Mouse (Mus musculus): ENCODE measurements around the gene Cryz.
A peak's percentile ranks its signal among the peaks of the same experiment; 100 is the strongest.
"Not testable (repeated sequence)": the region's sequence is repeated elsewhere in the genome, so short reads cannot be mapped to it uniquely, and the experiment has no call there.

The Cryz gene

DNA sequence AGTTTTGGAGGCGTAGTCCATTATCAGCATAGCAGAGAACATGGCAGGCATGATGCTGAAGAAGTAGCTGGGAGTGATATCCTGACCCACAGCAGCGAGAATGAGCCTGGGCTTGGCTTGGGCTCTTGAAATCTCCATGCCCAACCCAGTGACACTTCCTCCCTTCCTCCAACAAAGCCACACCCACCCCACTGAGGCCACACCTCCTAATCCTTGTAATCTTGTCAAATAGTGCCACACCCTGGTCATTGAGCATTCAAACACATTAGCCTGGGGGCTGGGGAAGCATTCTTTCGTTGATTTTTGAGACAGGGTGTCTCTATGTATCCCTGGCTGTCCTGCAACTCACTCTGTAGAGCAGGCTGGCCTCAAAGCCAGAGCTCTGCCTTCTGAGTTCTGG is 15.4 kb downstream of the Cryz start:
- no peak for DNase-seq (ENCODE audit: low spot score)

DNA sequence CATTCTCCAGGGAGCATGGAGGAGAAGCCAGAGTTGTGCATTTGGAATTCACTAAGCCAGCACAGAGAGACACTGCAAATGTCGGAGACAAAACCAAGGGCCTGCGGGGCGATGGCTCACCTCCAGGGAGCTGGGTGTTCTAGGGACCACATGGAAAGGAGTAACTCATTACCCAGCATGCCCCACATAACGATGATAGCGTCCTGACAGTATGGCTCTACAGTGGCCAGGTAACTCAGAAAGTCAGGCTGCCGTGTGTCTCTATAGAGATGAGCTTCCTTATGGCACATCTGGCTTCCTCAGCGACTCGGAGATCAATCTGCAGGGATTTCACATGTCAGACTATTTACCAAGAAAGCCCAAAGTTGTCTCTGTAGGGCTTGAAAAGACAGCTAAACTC is 18.3 kb downstream of the Cryz start:
- no peak for DNase-seq (ENCODE audit: low spot score)

DNA sequence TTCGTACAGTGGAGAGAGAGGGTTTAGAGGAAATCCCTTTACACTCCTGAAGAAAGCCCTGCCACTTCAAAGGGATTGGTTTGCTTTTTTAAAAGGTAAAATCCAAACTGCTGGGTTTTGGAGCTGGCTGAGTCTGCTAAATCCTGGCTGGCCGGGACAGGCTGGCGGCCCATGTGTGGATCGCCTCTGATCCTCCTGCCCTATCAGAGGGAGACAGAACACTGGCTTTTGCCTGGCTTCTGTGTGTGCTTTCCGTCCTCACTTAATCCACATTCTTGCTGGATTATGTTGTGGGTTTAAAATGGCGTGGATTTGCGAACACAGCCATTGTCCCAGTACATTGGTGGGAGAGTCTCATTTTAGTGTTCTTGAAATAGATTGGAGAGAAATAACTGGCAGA is 18.8 kb downstream of the Cryz start:
- no peak for DNase-seq (ENCODE audit: low spot score)

DNA sequence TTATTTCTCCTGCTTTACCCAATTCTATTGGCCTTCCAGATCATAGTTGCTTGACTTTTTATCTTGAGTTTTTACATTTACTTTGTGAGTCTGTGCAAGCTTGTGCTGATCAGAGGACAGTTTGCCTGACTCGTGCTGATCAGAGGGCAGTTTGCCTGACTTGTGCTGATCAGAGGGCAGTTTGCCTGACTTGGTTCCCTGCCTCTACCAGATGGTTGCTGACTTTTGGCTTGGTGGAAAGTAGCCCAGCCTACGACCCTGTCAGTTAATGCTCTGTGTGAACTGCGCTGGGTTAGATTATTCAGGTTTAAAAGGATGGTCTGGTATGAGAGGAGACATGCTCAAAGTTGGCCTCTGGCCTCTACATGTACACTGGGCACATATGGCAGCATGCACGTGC is 19.6 kb downstream of the Cryz start:
- no peak for DNase-seq (ENCODE audit: low spot score)

DNA sequence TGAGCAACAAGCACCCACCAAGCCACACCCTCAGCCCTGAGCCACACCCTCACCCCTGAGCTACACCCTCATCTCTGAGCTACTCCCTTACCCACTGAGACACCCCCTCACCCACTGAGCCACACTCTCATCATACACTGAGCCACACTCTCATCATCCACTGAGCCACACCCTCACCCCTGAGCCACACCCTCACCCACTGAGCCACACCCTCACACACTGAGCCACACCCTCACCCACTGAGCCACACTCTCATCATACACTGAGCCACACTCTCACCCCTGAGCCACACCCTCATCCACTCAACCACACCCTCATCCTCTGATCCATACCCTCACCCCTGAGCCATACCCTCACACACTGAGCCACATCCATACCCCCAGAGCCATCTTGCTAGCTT is 31.8 kb downstream of the Cryz start:
- DNase-seq (ENCODE audit: low spot score), result no peak

DNA sequence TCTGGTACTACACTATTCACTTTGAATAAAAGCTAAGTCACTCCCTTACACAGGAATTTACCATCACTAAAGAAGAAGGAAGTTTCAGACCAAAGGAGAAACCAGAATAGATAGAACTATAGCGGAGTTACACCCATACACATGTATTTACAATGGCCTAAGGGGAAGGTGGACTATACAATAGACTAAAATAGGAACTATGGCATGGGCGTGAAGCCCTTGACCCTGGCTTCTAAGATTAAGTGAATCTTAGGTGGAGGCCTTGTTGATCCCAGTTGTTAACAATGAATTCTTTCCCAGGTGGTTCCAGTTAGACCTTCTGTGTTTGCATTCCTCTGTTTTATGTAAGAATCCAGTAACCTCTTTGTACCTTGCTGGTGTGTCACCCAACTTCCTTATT is 34.8 kb downstream of the Cryz start:
- DNase-seq (ENCODE audit: low spot score), result not testable (repeated sequence)

DNA sequence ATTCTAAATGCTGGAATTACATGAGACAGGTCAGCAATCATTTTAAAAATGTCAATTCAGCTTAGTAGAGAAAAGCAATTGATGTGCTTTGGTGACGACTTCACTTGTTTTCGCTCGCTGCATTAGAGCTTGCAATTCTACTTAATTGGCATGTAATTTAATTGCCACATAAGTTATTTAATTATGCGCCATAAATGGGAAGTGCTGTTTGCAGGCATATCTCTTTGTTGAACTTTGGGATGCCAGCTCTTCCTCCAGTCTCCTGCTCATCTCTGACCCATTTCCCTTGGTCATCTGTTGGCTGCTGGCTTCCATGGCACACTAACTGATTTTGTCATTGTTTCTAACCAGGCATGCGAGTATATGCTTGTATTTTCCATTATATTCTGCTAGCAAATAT is 36.6 kb downstream of the Cryz start:
- no peak for DNase-seq (ENCODE audit: low spot score)

DNA sequence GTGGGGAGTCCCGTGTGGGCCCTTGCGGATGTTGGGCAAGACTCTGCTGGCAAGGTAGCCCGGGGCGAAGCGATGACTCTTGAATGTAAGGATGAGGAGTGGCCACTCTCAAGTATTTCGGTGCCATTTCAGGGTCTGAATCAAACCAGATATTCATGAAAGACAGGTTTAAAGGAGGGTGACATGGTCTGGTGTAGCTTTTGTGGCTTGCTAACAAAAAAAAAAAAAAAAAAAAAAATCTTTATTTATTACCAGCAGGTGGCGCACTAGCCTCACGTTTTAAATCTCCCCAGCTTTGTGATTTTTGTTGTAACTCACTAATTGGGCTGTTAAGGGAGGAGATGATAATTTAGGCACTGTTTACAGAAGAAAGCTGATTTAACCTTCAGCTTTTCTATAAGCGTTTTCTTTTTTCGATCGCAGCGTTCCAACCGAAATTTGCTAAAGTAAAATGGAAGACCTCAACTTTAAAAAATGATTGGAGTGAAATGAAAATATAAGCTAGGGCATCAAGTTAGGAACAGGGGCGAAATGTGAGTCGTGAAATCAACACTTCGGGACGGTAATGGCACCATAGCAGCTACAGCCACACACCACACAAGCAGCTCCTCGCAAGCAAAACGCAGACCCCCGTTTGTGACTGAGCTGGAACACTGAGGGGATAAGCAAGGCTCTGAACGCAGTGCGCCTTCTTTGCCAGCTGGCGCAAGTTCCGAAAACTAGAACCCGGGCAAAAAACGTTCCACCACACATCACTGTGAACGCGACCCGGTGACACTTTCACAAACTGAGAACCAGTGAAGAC is 50.3 kb downstream of the Cryz start:
- no peak for DNase-seq (ENCODE audit: low spot score)

DNA sequence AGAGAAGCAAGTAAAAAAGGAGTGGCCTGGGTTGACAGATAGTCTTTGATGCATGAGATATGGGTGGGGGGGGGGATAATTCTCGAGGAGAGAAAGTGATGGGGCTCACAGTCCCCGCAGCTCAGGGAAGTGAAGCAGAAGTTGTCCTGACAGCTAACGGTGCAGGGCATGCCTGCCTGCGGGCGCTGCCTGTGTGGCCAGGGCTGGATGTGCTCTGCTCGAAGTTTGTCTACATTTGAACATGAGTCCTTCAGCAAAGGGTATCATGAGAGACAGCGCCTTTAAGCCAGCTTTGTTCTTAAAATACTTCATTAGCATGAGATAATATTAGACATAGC is 50.9 kb downstream of the Cryz start:
- no peak for DNase-seq (ENCODE audit: low spot score)

DNA sequence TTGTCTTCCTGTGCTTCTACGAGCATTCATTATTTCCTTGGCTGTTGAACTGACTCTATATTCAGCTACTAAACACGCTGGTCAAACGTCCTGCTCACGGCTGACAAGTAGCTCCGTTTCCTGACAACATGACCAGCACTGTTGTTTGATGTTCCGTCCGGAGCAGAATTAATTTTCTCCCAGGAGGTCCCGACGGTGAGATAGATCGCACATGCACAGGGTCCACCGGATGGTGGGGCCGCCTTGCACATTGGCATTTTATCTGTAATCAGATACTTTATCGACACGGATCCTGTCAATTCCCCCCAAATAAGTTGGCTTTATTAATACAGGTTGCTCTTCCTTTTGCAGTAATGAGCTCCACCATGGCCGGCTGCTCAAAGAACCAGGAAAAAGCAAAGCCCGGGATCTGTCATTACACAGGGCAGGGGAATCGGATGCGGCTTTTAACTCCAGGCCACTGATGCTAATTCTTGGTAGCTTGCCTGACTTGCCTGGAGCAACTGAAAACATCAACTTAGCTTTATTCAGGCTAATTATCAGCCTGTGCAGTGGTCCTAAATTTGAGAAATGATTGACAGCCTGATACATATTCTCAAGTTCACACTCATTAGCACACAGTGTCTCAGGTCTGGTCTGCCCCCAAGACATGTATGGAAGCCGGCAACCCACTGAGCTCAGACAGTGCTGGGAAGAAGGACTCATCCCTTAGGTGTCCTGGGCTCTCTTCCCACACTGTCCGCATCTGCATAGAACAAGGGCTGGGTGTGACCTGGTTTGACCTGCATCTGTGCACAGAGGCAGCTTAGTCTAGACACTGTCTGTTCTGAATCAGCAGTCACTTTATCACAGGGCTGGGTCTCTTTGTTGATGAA is 53.1 kb downstream of the Cryz start:
- no peak for DNase-seq (ENCODE audit: low spot score)

DNA sequence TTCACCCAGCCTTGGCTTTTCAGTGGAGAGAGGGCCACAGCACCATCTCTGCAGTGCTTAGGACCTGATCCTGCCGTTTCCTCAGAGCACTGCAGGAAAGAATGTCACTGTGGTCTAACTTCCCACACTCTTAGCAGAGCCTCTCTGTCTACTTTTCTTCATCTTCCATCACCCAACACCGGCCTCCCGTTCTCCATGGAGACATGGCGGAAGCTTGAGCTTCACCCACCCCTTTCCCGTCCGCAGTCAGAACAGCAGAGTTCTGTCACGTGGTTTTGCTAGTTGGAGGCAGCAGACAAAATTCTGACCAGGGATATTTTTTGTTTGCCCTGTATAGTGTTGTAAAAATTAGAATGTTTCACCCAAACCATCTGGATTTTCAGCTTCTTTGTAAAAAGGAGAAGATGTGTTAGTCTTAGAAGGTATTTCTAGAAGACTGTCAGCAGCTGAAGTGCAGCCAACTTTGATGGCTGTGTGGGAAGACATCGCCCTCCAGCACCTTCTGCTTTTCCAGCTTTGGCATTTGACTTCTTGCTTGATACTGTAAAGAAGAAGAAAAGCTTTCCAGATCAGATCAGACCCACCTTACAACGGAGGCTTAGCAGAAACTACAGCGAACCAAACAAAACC is 54.8 kb downstream of the Cryz start:
- no peak for DNase-seq (ENCODE audit: low spot score)

DNA sequence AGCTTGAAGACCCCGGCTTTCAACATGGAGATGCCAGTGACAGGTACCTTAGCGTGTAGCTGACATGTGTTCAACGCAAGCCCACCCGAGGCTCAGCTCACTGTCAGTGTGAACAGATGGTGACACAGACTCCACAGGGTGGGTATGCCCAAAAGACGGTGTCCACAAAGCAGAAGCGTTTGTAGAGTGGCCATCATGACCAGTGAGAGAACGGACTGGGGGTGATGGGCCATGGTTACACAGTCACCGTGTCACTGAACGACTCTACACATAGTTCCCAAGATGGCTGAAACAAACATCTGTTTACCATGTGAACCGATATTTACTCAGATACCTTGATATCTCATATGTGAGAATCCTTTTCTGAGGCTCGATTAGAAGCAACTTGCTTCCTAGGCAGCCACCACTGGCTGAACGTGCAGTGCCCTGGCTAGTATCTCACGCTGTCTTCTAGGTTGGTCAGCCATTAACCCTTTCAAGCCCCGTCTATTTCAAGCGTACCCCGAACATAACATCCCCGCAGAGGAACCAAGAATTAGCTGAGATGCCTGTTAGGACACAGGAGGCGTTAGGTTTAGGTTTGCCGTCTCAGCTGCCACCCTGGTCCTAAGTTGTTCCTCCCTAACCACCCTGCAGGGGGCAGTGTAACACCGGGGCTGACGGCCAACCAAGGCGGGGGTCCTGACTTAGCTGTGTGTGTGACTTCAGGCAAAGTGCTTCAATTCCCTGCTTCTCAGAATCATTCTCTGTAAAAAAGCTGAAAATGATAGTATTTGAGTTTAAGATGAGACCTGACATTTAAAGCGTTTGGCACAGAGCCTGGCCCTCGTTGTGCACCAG is 56.3 kb downstream of the Cryz start:
- DNase-seq (ENCODE audit: low spot score), result peak; percentile 14

DNA sequence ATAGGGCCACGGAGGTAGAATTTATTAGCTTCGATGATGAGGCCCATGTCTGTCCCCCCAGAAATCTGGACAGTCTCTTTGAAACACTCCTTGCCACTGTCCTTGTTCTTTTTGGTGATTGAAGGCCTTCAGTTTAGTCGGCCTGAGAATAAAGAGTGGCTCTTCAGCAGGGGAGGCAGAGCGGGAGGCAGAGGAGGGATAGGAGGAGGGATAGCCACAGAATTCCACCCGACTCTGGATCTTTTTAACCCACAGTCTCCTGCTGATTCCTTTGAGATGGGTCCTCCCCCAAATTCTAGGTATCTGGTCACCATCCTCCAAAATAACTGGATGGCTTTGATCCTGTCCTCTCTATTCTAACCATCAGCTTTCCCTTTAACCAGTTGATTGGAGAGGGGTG is 56.9 kb downstream of the Cryz start:
- DNase-seq (ENCODE audit: low spot score), result no peak

DNA sequence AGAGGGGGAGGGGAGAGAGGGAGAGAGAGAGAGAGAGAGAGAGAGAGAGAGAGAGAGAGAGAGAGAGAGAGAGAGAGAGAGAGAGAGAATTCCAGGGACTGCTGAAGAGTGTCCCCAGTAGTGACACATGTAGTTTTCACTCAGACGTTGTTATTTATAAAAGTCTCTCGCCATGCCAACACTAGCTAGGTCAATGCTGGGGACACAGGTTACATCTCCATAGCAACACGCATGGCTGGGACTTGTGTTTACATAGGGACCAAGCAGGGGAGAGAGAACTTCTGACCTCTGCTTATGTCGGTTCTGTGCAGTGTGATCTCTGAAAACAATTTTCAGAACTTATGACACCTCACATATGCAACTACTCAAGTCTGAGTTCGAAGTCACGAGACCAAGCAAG is 57.8 kb downstream of the Cryz start:
- no peak for DNase-seq (ENCODE audit: low spot score)

DNA sequence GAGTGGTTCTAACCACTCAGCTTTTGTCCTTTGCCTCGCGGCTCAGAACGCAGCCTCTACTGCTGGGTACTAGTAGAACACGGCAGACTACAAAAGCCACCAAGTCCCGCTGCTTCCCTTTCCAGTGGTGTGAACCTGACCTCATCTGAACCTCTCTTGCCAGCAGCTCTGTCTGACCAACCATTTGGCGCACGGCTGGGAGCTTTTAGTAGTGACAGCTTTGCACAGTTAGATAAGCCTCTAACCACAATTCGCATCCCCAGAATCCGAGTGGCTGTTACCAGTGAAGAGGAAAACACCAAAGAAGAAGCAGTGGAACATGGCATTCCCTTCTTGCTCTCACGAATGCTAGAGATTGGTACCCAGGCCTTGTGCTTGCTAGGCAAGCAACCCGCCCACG is 58.4 kb downstream of the Cryz start:
- DNase-seq (ENCODE audit: low spot score), result no peak

DNA sequence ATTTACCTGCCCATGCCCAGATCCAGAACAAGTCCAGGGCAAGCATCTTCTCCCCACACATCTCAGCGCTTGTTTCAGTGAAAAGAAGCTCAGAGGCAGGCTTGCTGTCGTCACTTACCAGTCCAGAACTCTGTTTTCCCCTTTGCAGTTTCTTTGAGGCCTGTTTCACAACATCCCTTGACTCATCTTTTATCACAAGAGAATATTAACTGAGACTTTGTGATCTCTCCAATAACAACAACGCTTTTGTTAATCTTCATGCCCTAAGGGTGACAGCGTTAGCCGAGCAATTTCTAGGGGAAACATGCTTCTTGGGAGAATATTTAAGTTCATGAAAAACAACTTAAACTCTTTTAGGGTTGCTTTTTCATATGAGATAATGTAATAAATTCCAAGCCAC is 59.2 kb downstream of the Cryz start:
- DNase-seq (ENCODE audit: low spot score), result no peak

DNA sequence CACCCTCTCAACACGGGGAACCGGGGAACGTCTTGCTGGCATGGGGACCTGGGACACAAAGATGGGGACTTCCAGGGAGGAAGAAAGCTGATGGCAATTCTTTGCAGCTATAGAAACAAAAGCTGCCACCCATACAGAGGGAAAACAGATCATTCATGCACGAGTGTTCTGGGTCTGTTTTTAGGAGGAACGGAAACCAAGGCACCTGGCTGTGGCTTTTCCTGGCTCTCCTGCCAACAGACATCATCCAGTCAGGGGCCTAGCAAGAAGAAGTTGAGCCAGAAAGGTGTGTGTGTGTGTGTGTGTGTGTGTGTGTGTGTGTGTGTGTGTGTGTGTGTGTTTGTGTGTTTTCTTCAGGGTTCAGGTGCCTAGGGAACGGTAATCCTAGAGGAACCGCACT is 67.0 kb downstream of the Cryz start, which contains the start of gene Erich3:
Gene Erich3, plus strand, starts transcription at position 315 of the 400 bp plus-strand sequence.
- DNase-seq (ENCODE audit: low spot score), result no peak

DNA sequence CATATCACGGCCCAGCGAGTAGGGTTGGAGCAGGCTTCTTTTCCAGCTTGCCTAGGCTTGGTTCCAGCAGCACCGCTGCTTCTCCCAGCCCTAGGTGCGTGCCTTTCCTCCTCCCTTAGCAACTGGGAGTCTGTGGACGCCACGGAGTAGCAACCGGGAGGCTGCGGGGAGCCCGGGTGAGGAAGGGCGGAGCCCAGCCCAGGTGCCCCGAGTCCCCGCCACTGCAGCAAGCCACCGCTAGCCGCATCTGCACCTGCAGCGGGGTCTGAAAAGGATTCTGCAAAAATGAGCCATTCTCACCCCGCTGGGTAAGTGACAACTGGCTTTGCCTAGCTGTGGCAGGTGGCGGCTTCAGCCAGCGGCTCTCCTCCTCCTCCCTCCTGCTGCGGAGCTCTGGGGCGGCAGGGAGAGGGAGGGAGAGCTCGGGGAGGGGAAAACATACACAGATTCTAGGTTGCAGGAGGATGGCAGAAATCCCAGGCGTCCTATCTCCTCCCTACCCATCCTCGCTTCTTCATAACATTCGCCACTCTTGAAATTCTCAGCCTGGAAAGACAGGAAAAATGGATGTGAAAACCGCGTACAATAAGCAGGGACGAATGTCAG is 67.6 kb downstream of the Cryz start:
- peak; percentile 1 for DNase-seq (ENCODE audit: low spot score)

DNA sequence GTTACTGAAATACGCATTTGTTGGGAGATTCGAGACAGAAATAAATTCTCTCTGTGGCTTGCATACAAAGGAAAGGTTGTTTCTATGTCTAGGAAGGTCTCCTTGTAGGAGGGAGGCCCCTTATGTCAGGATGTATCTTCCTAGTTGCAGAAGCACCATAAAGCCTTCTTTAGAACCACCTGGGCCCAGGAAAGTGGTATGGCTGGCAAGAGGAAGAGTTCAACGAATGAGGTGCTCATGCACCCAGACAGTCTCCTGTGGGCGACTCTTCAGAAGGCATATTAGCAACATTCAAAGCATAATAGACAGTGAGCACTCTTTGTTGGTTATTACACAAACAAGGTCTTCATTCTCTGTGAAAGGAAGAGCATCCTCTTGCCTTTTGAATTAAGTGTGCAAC is 68.1 kb downstream of the Cryz start:
- DNase-seq (ENCODE audit: low spot score), result no peak

DNA sequence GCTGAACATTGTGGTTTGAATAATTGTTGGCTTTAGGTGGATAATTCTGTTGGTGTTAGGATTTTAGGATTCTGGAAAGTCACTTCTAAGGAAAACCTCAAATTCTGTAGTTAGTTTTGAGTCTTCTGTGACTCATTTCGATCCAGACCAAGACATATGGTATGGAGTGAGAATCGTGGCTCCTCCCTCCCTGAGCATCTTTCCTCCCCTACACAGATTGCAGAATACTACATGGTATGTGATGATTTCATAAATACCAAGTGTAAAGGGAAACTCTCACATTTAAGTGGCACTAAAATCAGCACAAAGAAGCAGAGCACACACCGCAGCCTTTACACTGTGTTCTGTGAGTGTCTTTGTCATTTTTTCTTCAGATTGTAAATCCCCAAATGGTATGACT is 72.0 kb downstream of the Cryz start:
- no peak for DNase-seq (ENCODE audit: low spot score)

DNA sequence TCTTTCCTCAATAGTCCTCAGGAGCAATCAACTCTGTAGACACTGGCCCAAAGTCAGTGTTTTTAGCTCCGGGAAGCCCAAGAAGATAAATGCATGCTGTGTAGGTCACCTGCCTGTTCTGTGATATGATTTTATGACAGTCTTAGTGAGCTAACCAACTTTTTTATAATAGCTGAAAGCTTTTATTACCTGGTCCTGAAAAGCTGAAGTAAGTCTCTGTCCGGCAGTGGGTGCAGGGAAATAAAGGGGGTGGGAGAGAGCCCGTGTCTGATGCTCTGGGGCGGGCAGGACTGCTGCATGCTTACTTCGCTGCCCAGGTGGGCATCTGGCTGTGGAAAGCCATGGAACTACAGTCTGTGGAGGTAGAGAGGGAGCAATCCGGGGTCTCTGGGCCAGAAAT is 74.1 kb downstream of the Cryz start:
- no peak for DNase-seq (ENCODE audit: low spot score)

DNA sequence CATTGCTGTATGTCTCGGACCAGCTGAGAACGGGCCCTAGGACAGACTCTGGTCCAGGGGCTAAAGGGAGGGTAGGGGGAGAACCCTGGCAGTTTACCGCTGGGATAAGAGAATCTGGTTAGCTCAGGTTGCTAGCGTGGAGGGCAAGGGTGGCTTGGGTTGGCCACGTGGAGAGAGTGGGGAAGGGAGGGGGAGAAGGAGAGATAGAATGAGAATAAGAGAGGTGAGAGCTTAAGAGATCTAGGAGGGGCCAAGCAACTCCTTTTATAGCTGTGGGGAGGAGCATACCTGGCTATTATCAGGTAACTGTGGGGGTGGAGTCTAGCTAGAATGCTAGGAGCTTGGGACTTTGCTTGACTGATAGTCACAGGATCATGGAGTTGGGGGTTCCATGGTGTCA is 74.5 kb downstream of the Cryz start:
- no peak for DNase-seq (ENCODE audit: low spot score)
